ENCODE assay signal across 8 mouse cellular contexts in genomic region chr7:45341303-45341702, GRCm38 (mm10). TPM values are rescaled to one million over a fixed set of nuclear protein-coding genes. Genes with fewer than 3 reads are reported as not detected.
DNase-seq lines count a peak whose midpoint lies in the region; ATAC-seq and TF ChIP-seq lines count a peak whose summit lies in the region.

No protein-coding gene starts in this region.

- peak overlapping the region; percentile 53 to 64; a peak in 3 of 4 replicates for H3K4me3 ChIP-seq in MEL (ENCODE audit: control insufficient read depth in 1 of 2, insufficient read depth in 1 of 2, low read depth in 2 of 2, low read length in 2 of 2)
- 0 out of 2 replicates have a peak overlapping the region, but pooled peaks have one; percentile 53 for H3K4me3 ChIP-seq in forebrain, embryonic 13.5 days
- H3K4me3 ChIP-seq in liver, postnatal 0 days (ENCODE audit: low read depth, low read length) = no peak overlapping the region
- H3K4me3 ChIP-seq in neural tube, embryonic 15.5 days (replicated peaks) = no peak overlapping the region

- H3K9me3 ChIP-seq in MEL (replicated peaks; ENCODE audit: insufficient read depth, low read length) = no peaks in the 10 kb centered on the region
- H3K9me3 ChIP-seq in forebrain, embryonic 13.5 days (replicated peaks) = no peaks in the 10 kb centered on the region
- no peaks in the 10 kb centered on the region for H3K9me3 ChIP-seq in liver, postnatal 0 days (ENCODE audit: low read length)
- no peaks in the 10 kb centered on the region for H3K9me3 ChIP-seq in neural tube, embryonic 15.5 days (replicated peaks)

- no peaks in the 10 kb centered on the region for H3K27me3 ChIP-seq in MEL (ENCODE audit: control insufficient read depth in 1 of 2, insufficient read depth in 2 of 2, low read length in 2 of 2)
- peaks cover 23% of the 10 kb centered on the region for H3K27me3 ChIP-seq in forebrain, embryonic 13.5 days
- peaks cover 36% of the 10 kb centered on the region for H3K27me3 ChIP-seq in liver, postnatal 0 days (ENCODE audit: insufficient read depth, low read length)
- H3K27me3 ChIP-seq in neural tube, embryonic 15.5 days (replicated peaks) = peaks cover 17% of the 10 kb centered on the region

- TF ChIP-seq CTCF in MEL (IDR thresholded peaks at IDR 0.05 in 2 of 3, conservative IDR thresholded peaks at IDR 0.05 in 1 of 3; ENCODE audit: control insufficient read depth in 1 of 3, insufficient read depth in 1 of 3, low read depth in 2 of 3, low read length in 3 of 3, poor library complexity in 1 of 3, severe bottlenecking in 1 of 3) = peak in 2 of 3 experiments; percentile 83
- TF ChIP-seq CTCF in liver, postnatal 0 days (IDR thresholded peaks at IDR 0.05; ENCODE audit: low read depth) = peak; percentile 89

- H3K27ac ChIP-seq in MEL (ENCODE audit: control insufficient read depth, low read depth, low read length) = no peak overlapping the region
- no peak overlapping the region for H3K27ac ChIP-seq in forebrain, embryonic 13.5 days
- no peak overlapping the region for H3K27ac ChIP-seq in liver, postnatal 0 days (ENCODE audit: low read depth)
- no peak overlapping the region for H3K27ac ChIP-seq in neural tube, embryonic 15.5 days (replicated peaks)

- peak; percentile 17 for TF ChIP-seq RAD21 in MEL (IDR thresholded peaks at IDR 0.05; ENCODE audit: low read depth, low read length)

- ATAC-seq in forebrain, embryonic 13.5 days = no peak
- ATAC-seq in liver, postnatal 0 days = peak; percentile 75
- no peak for ATAC-seq in neural tube, embryonic 15.5 days (ENCODE audit: low FRiP score)

- TF ChIP-seq EP300 in MEL (IDR thresholded peaks at IDR 0.05; ENCODE audit: low read depth in 1 of 2, low read length in 2 of 2) = peak in 1 of 2 experiments; percentile 33; a peak in 1 of 4 replicates
- TF ChIP-seq EP300 in liver, postnatal 0 days (IDR thresholded peaks at IDR 0.05; ENCODE audit: low read depth) = no peak

- TF ChIP-seq POLR2A in MEL (IDR thresholded peaks at IDR 0.05; ENCODE audit: control insufficient read depth in 1 of 2, insufficient read depth in 1 of 2, low read depth in 1 of 2, low read length in 2 of 2, poor library complexity in 1 of 2) = peak in 1 of 2 experiments; percentile 42; a peak in 1 of 4 replicates

- DNase-seq in MEL (ENCODE audit: low read depth, low spot score) = peak; percentile 96
- DNase-seq in cerebellum, adult 11 months = peak; percentile 65
- DNase-seq in heart, postnatal 10 days = peak; percentile 85 to 93
- peak; percentile 99 for DNase-seq in large intestine, adult 2 months (ENCODE audit: low read depth, low spot score)
- DNase-seq in liver, postnatal 0 days = peak; percentile 90
- peak; percentile 83 for DNase-seq in testis, postnatal 14 days (ENCODE audit: low spot score)

- no peaks in the 10 kb centered on the region; the same call in 1 of the 2 replicates for H3K79me2 ChIP-seq in MEL (ENCODE audit: control insufficient read depth, insufficient read depth, low read length, poor library complexity)

- H3K4me2 ChIP-seq in forebrain, embryonic 13.5 days = peak overlapping the region; percentile 85
- H3K4me2 ChIP-seq in liver, postnatal 0 days (ENCODE audit: low read depth, low read length) = peak overlapping the region; percentile 74; the same call in 1 of the 2 replicates
- H3K4me2 ChIP-seq in neural tube, embryonic 15.5 days = peak overlapping the region; percentile 61

- H3K4me1 ChIP-seq in MEL (ENCODE audit: control insufficient read depth in 1 of 2, insufficient read depth in 2 of 2, low read length in 2 of 2) = peaks cover 6 to 24% of the 10 kb centered on the region in 2 experiments
- H3K4me1 ChIP-seq in forebrain, embryonic 13.5 days = peaks cover 37% of the 10 kb centered on the region
- H3K4me1 ChIP-seq in liver, postnatal 0 days (ENCODE audit: insufficient read depth) = peaks cover 34% of the 10 kb centered on the region
- peaks cover 40% of the 10 kb centered on the region for H3K4me1 ChIP-seq in neural tube, embryonic 15.5 days

- WGBS in forebrain, embryonic 13.5 days = 6% methylated on average over 8 of the region's 8 CpGs
- 4% methylated on average over 8 of the region's 8 CpGs for WGBS in large intestine, adult 2 months
- WGBS in liver, postnatal 0 days (ENCODE audit: insufficient replicate concordance) = 6% methylated on average over 8 of the region's 8 CpGs
- WGBS in neural tube, embryonic 15.5 days = 7% methylated on average over 8 of the region's 8 CpGs

- intact Hi-C loops in heart, postnatal 10 days (cut with DNase I) = loop anchor here (2.0 kb wide), 1 partner anchor 33 kb away; no protein-coding TSS in a partner anchor

- peak overlapping the region; percentile 7; the same call in 1 of the 2 replicates for H3K9ac ChIP-seq in MEL (ENCODE audit: control insufficient read depth, low read depth, low read length, poor library complexity, severe bottlenecking)
- H3K9ac ChIP-seq in forebrain, embryonic 13.5 days = no peak overlapping the region
- no peak overlapping the region for H3K9ac ChIP-seq in liver, postnatal 0 days (replicated peaks)
- H3K9ac ChIP-seq in neural tube, embryonic 15.5 days (replicated peaks) = no peak overlapping the region

- peaks cover 0 to 5% of the 10 kb centered on the region in 2 experiments; a peak in 1 of 4 replicates for H3K36me3 ChIP-seq in MEL (ENCODE audit: control insufficient read depth in 1 of 2, insufficient read depth in 2 of 2, low read length in 2 of 2)
- H3K36me3 ChIP-seq in forebrain, embryonic 13.5 days (ENCODE audit: poor library complexity, severe bottlenecking) = peaks cover 11% of the 10 kb centered on the region
- no peaks in the 10 kb centered on the region for H3K36me3 ChIP-seq in liver, postnatal 0 days (replicated peaks; ENCODE audit: insufficient read depth, low read length)
- H3K36me3 ChIP-seq in neural tube, embryonic 15.5 days = peaks cover 23% of the 10 kb centered on the region

TF ChIP-seq in MEL, 35 proteins besides CTCF, POLR2A, EP300 and RAD21 (continues in another document):
- TF ChIP-seq MYB (IDR thresholded peaks at IDR 0.05; ENCODE audit: low read depth, low read length) (no peak), HCFC1 (IDR thresholded peaks at IDR 0.05; ENCODE audit: low read depth, low read length) (peak; percentile 70), NRF1 (IDR thresholded peaks at IDR 0.05; ENCODE audit: insufficient read depth, low read depth, low read length, poor library complexity, severe bottlenecking) (no peak), ZNF384 (IDR thresholded peaks at IDR 0.05; ENCODE audit: low read depth, low read length) (no peak)

RNA-seq across cellular contexts. Expression of gene Hrc, which starts 6.2 kb away (rescaled TPM):
- total RNA-seq in MEL (2012; rRNA removed) = not detected in 2 replicates
- under 1 TPM in 1 of 2 experiments, not detected in 1; 0.22 TPM for polyA plus RNA-seq in MEL (2012; ENCODE audit: insufficient read depth in 1 of 2, insufficient read length in 2 of 2, low read depth in 1 of 2, low replicate concordance in 2 of 2, missing spikeins in 1 of 2)
- polyA plus RNA-seq in forebrain, embryonic 13.5 days (2015; fragmentation: Nextera tagmentation; extraction: Ambion mirVana) = 0.06 TPM in 1 of 2 replicates, not detected in the other
- total RNA-seq in heart, postnatal 10 days (2021) = 100 to 1,000 TPM; 320 to 351 TPM
- polyA plus RNA-seq in large intestine, adult 2 months (2012; rRNA removed) = 0.40 and 0.67 TPM in 2 replicates
- 0.05 and 0.31 TPM in 2 replicates for polyA plus RNA-seq in liver, postnatal 0 days (2015; fragmentation: Nextera tagmentation; extraction: Ambion mirVana)
- polyA plus RNA-seq in neural tube, embryonic 15.5 days (2015; fragmentation: Nextera tagmentation; extraction: Ambion mirVana) = 0.75 and 0.79 TPM in 2 replicates

RNA-seq across cellular contexts. Expression of gene Trpm4, which starts 7.7 kb away (rescaled TPM):
- total RNA-seq in MEL (2012; rRNA removed) = 4.5 and 4.8 TPM in 2 replicates
- 1 to 10 TPM in 1 of 2 experiments, not detected in 1; 6.9 TPM for polyA plus RNA-seq in MEL (2012; ENCODE audit: insufficient read depth in 1 of 2, insufficient read length in 2 of 2, low read depth in 1 of 2, low replicate concordance in 2 of 2, missing spikeins in 1 of 2)
- polyA plus RNA-seq in forebrain, embryonic 13.5 days (2015; fragmentation: Nextera tagmentation; extraction: Ambion mirVana) = 5.0 and 6.4 TPM in 2 replicates
- total RNA-seq in heart, postnatal 10 days (2021) = 10 to 100 TPM; 21.0 to 26.1 TPM
- polyA plus RNA-seq in large intestine, adult 2 months (2012; rRNA removed) = 182 and 185 TPM in 2 replicates
- 6.9 and 7.0 TPM in 2 replicates for polyA plus RNA-seq in liver, postnatal 0 days (2015; fragmentation: Nextera tagmentation; extraction: Ambion mirVana)
- 9.4 and 12.0 TPM in 2 replicates for polyA plus RNA-seq in neural tube, embryonic 15.5 days (2015; fragmentation: Nextera tagmentation; extraction: Ambion mirVana)

RNA-seq across cellular contexts. Expression of gene Ppfia3, which starts 25.5 kb away (rescaled TPM):
- total RNA-seq in MEL (2012; rRNA removed) = 3.0 and 3.4 TPM in 2 replicates
- 1 to 10 TPM in 1 of 2 experiments, not detected in 1; 5.9 TPM for polyA plus RNA-seq in MEL (2012; ENCODE audit: insufficient read depth in 1 of 2, insufficient read length in 2 of 2, low read depth in 1 of 2, low replicate concordance in 2 of 2, missing spikeins in 1 of 2)
- polyA plus RNA-seq in forebrain, embryonic 13.5 days (2015; fragmentation: Nextera tagmentation; extraction: Ambion mirVana) = 12.0 and 12.7 TPM in 2 replicates
- under 1 TPM; 0.22 to 0.31 TPM for total RNA-seq in heart, postnatal 10 days (2021)
- polyA plus RNA-seq in large intestine, adult 2 months (2012; rRNA removed) = 47.1 and 70.3 TPM in 2 replicates
- not detected in 2 replicates for polyA plus RNA-seq in liver, postnatal 0 days (2015; fragmentation: Nextera tagmentation; extraction: Ambion mirVana)
- 27.3 and 29.5 TPM in 2 replicates for polyA plus RNA-seq in neural tube, embryonic 15.5 days (2015; fragmentation: Nextera tagmentation; extraction: Ambion mirVana)

RNA-seq across cellular contexts. Expression of gene Lin7b, which starts 29.1 kb away (rescaled TPM):
- 1.3 and 1.4 TPM in 2 replicates for total RNA-seq in MEL (2012; rRNA removed)
- 1 to 10 TPM in 1 of 2 experiments, not detected in 1; 3.8 TPM for polyA plus RNA-seq in MEL (2012; ENCODE audit: insufficient read depth in 1 of 2, insufficient read length in 2 of 2, low read depth in 1 of 2, low replicate concordance in 2 of 2, missing spikeins in 1 of 2)
- 2.9 and 4.5 TPM in 2 replicates for polyA plus RNA-seq in forebrain, embryonic 13.5 days (2015; fragmentation: Nextera tagmentation; extraction: Ambion mirVana)
- total RNA-seq in heart, postnatal 10 days (2021) = 1 to 10 TPM in 1 of 2 experiments, under 1 TPM in 1; 0.97 to 1.1 TPM
- 4.5 and 7.9 TPM in 2 replicates for polyA plus RNA-seq in large intestine, adult 2 months (2012; rRNA removed)
- not detected in 2 replicates for polyA plus RNA-seq in liver, postnatal 0 days (2015; fragmentation: Nextera tagmentation; extraction: Ambion mirVana)
- 48.2 and 58.3 TPM in 2 replicates for polyA plus RNA-seq in neural tube, embryonic 15.5 days (2015; fragmentation: Nextera tagmentation; extraction: Ambion mirVana)

RNA-seq across cellular contexts. Expression of gene Snrnp70, which starts 54.2 kb away (rescaled TPM):
- total RNA-seq in MEL (2012; rRNA removed) = 260 and 272 TPM in 2 replicates
- polyA plus RNA-seq in MEL (2012; ENCODE audit: insufficient read depth in 1 of 2, insufficient read length in 2 of 2, low read depth in 1 of 2, low replicate concordance in 2 of 2, missing spikeins in 1 of 2) = 1,000 to 10,000 TPM in 1 of 2 experiments, 100 to 1,000 TPM in 1; 588 to 1,478 TPM
- 250 and 254 TPM in 2 replicates for polyA plus RNA-seq in forebrain, embryonic 13.5 days (2015; fragmentation: Nextera tagmentation; extraction: Ambion mirVana)
- 100 to 1,000 TPM; 146 to 161 TPM for total RNA-seq in heart, postnatal 10 days (2021)
- 102 and 165 TPM in 2 replicates for polyA plus RNA-seq in large intestine, adult 2 months (2012; rRNA removed)
- polyA plus RNA-seq in liver, postnatal 0 days (2015; fragmentation: Nextera tagmentation; extraction: Ambion mirVana) = 53.7 and 57.2 TPM in 2 replicates
- polyA plus RNA-seq in neural tube, embryonic 15.5 days (2015; fragmentation: Nextera tagmentation; extraction: Ambion mirVana) = 166 and 190 TPM in 2 replicates

Comparison
In these comparisons a context has a peak if more than half of its experiments do, and no peak if none do; other contexts are left out.
1. H3K4me3 ChIP-seq: peak in MEL (2 of 2) and forebrain, embryonic 13.5 days (single experiment); none in liver, postnatal 0 days (single experiment) and neural tube, embryonic 15.5 days (single experiment).
2. RNA of gene Trpm4, which starts 7.7 kb away (polyA plus RNA-seq): 182 to 185 TPM in large intestine, adult 2 months; 9.4 to 12.0 TPM in neural tube, embryonic 15.5 days, 6.9 TPM in MEL, 6.9 to 7.0 TPM in liver, postnatal 0 days and 5.0 to 6.4 TPM in forebrain, embryonic 13.5 days; every median in the first group is over 10 times any median in the second.
3. Peak in every context shown above with its lines, with median percentiles within 50 percentile points of each other: DNase-seq and H3K4me2 ChIP-seq.